Mouse (Mus musculus) mesoderm, embryonic 11.5 days (tissue): ENCODE measurements around the gene Tent4a.
A peak's percentile ranks its signal among the peaks of the same experiment; 100 is the strongest.

ENCODE experiments used
- DNase-seq: peaks from one replicate; pipeline ENCODE4 v3.0.0-alpha.2; 2012; ENCODE audit warnings: low read depth, low spot score

Gene Tent4a

DNA sequence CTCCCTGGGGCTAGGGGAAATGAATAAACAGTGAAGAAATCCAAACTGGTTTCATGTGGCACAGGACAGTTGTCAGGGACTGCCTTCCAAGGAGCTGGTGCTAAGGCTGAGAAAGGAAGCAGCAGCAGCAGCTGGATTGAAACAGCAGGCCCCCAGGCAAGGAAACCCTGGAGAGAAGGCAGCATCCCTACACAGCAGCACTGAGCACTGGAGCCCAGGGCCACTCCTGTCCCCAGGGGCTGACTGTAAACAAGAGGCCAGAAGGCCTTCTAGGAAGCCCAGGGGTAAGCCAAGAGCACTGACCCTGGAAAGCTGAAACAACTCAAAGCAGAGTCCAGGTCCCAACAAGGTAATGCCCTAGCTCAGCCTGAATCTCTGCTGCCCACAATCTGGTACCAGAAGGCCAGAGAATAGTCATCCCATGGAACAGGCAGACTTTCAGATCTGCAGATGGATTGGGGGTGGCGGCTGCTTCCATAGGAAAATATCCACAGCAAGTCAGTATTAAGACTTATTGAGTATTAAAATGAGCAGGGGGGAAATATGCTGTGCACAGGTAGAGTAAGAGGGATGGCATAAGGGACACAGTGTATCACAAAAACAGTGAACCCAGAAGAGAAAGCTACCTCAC is 12.1 kb downstream of the Tent4a start:
- DNase-seq, result no peak

DNA sequence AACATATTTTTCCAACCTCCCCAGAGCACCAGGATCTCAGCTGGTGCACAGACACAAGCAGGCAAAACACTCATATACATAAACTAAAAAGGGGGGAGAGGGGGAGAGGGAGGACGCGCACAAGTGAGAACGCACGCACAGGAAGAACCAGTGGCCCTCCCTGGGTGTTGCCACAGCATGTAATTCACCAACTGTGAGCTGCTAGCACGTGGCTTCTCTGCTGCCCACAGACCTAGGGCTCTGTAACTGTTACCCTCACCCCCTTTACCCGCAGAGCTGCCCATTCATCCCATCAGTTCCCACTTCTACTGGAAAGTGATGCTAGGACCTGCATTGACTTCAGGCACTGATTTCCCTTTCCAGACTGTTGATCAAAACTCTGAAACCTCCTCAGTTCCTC is 15.3 kb downstream of the Tent4a start:
- no peak for DNase-seq

GRCm38 (mm10) chr13:69517445-69517844 is 17.0 kb downstream of the Tent4a start:
- no peak for DNase-seq

- no peak for DNase-seq
These were observed 19.3 kb downstream of the Tent4a start for GRCm38 (mm10) chr13:69515091-69515490.

DNA sequence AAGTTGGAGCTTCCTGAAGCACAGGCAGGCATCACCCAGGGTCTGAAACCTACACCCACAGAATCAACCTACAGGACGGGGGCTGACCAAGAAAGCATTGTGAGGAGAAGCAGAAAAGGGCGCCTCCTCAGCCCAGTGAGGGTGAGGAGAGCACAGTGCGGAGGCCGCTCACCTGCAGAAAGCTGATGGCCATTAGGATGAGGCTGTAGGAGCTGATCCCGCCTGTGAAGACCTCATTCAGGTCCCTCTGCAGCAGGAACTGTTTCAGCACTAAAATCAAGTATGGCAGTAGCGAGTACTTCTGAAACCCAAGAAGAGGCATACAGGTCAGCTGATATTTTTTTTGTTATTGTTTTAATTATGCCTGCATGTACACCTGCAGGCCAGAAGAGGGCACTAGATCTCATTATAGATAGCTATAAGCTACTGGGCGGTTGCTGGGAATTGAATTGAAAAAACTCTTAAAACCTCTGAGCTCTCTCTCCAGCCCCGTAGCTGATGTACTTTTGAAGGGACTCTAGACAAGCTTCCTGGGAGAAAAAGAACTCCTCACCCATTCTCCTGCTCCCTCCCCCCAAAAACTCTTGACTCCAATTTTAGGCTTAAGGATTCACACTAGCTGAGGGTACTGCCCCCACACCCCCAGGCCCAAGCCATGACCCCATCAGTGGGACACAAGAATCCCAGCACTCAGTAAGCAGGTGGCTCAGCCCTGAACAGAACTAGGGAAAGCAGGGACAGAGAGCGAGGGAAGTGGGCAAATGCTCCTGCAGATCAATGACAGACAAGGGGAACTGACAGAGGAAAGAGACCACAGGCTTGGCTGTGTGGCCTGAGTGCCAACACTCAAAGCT is 24.8 kb downstream of the Tent4a start:
- DNase-seq, result no peak

GRCm38 (mm10) chr13:69507666-69508065 is 26.8 kb downstream of the Tent4a start:
- no peak for DNase-seq

DNA sequence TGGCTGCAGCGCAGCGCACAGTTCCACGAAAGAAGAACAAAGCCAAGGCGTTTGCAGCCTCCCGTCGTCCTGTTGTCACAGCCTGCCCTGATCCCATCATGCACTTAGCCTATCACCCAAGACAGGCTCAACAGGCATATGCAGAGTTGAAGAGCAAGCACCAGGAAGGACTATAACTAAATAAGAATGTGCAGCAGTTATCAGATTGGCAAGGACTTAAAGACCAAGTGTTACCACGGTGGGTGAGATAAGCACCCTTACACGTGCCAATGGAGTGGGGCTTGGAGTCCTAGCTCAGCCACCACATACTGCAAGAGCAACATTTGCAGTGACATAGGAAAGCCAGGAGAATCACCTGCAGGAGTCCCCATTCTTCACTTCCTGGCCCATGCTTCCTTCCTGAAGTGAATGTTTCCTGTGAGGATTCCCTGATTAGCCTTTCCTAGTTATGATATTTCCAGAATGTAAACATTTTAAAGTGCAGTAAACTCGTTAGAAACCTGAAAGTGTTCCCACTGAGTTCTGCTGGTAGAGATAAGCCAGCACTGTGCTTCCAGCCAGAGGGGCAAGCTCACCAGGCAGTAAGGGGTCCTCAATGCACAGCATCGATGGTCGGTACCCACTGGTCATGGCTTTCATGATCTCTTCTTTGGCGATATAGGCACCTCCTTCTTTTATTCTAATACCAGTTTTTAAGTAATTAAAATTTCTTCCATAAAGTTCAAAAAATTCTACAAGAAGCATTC is 27.9 kb downstream of the Tent4a start:
- DNase-seq, result no peak

DNA sequence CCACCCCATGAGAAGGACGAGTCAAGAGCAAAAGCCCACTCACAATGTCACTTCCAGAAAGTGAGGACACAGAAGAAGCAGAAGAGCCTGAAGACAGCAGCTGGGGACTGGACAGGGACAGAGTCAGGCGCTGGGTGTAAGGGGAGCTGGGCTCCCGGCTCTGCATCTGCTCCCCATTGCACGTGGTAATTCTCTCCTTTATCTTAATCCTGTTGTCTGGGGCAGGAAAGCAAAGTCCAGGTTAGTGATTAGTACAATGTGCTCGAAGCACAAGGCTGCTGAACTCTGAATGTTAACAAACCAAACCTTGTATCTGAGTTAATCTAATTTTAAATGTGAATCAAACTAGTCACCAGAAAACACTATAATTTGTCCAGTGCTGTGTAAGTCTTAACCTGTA is 31.6 kb downstream of the Tent4a start:
- DNase-seq, result no peak

DNA sequence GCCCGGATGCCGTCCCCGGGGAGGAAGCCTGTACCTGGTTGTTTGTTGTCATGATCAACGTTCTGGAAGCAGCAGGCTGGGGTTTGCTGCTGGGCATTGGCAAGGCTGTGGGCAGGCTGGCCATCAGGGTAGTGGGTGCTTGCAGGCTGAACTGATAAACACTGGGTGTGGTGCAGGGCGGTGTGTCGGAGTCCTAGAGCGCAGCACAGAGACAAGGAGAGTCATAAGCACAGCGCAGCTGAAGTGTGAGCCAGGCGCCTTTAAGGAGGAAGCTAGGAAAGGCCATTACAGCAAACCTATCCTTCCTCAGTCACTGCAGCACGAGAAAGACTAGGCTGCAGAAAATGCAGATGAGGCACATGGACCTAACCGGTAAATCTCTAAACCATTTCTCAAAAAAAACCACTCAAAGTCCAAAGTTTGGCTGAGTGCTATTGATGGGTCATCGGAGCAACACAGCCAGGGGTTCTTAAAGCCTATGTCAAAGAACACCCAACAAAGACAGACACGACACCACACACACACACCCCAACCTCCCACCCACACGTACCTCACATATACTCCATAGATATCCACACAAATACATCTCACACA is 32.2 kb downstream of the Tent4a start:
- DNase-seq, result no peak

- DNase-seq, result no peak
These were observed 36.1 kb downstream of the Tent4a start for GRCm38 (mm10) chr13:69498276-69498675.

DNA sequence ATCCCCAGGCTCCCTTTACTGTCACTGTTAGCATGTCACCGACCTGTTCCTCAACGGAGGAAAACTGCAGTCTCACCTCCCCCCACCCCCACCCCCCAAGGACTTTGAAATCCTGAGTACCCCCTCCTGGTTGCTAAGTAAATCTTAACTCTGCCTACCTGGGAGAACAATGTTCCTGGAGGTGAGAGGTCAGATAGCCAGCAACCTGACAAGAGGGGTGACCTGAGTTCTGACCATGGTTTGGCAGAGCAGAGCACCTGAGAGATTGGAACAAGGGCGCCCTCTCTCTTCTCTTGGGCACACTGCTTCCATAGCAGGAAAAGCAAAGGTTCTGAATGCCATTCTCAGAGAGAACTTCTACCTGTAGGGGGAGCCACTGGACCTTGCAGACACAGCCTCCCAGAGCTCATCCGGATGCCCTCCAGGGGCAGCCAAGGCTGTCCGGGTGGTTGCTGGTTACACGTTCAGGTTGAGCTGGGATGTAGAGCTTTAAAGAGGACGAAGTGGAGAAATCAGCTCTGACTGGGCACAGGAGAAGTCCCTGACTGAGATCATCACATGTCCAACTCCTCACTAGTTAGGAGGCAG is 41.4 kb downstream of the Tent4a start:
- peak; percentile 81 for DNase-seq

DNA sequence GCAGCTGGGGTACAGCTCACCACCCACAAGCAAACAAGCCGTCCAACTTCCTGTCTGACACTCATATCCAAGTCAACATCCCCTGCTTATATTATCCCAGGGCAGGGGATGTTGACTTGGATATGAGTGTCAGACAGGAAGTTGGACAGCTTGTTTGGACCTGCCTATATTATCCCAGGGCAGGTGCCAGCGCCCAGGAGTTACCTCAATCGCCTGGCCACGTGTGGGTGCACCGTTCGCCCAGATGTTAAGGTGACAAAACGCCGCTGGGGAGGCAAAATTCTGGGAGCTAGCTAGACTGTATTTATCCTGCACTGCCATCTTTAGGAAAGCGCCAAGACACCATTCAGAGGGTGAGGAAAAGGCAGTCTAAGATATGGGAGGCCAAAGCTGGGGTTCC is 44.6 kb downstream of the Tent4a start:
- DNase-seq, result no peak

DNA sequence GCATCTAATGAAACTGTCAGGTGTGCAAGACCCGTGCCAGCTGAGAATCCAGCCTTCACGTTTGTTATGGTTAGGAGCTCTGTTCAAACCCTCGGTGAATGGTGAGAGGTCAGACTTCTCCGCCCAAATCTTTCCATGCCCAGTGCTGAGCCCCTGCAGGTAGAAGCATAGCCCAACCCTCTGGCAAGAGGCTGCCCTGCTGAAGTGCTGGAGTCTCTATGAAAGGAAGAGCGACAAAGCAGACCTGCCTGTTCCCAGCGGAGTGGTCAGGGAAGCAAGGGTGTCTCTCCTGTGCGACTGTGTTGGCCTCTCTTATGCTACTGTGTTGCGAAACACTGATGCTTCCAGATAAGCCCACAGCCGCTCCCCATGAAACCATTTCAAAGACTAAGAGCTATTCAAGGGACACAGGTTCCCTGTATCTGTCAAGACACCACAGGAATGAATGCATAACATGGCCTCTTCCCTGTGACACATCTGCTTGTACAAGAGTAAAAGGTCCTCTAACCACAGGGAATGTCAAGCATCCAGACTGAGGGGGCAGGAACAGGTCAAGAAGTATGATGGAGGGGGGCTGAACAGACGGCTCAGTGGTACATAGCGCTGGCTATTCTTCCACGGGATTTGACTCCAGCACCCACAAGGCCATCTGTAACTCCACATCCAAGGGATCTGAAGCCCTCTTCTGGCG is 45.7 kb downstream of the Tent4a start:
- DNase-seq, result no peak

DNA sequence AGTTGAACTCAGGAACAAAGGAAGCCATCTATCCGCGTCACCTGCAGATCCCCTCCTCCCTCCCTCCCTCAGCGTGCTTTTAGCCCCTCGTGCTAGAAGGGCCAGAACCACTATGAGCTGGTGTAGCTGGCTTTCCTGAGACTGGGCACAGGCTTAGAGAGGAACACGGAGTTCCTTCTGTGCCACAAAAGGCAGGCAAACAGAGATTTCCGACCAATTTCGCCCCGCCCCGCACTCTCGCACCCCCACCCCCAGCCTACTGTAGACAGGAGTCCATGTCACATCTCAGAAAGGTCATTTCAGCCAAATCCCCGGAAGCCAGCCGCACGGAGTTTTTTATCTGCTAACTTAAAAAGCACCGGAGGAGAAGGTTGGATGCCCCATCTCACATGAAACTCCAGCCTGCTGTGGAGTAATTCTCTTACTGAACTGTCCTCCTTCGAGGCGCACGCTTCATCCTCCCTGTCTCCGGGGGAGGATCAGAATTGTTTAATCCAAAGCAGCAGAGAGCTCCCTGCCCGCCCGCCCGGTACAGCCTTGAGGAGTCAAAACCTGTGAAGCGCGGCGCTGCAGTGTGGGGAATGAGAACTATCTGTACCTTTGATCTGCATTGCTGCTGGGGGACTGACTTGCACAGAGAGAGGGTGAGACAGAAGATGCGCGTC is 46.7 kb downstream of the Tent4a start:
- DNase-seq, result no peak

GRCm38 (mm10) chr13:69487108-69487507 is 47.3 kb downstream of the Tent4a start:
- DNase-seq, result no peak

DNA sequence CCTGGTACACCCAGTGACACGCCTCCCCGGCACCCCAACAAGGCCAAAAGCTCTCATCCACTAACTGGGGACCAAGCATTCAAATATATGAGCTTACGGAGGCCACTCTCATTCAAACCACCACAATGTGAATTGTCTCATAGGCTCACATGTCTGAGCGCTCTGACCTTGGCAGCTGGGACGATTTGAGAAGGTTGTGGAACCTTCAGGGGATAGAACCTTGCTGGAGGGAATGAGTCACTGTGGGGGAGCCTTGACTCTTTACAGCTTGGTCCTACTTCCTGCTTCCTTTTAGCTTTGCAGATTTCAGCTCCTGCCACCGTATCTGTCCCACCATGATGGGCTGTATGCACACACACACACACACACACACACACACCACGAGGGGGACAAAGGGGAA is 48.6 kb downstream of the Tent4a start:
- no peak for DNase-seq

- no peak for DNase-seq
These were observed 49.1 kb downstream of the Tent4a start for GRCm38 (mm10) chr13:69485326-69485725.

GRCm38 (mm10) chr13:69482751-69483150 is 51.7 kb downstream of the Tent4a start:
- no peak for DNase-seq

- no peak for DNase-seq
These were observed 52.5 kb downstream of the Tent4a start for GRCm38 (mm10) chr13:69481634-69482505.

- no peak for DNase-seq
These were observed 53.4 kb downstream of the Tent4a start for GRCm38 (mm10) chr13:69481026-69481425.
